Mouse (Mus musculus) E14TG2a.4 (cell line): Measurements from ENCODE around the gene Pyy.

Source experiments
- CTCF ChIP-seq: conservative IDR thresholded peaks from 2 replicates; pipeline ENCODE4 v1.5.1; 2014; ENCODE audit warnings: low read length
- NANOG ChIP-seq: IDR thresholded peaks from 2 replicates; pipeline ENCODE4 v1.6.1; 2014; ENCODE audit warnings: borderline replicate concordance, low read length, mixed read lengths
- POU5F1 ChIP-seq: IDR thresholded peaks from 2 replicates; pipeline ENCODE4 v1.6.1; 2014; ENCODE audit warnings: low read length, borderline replicate concordance

DNA sequence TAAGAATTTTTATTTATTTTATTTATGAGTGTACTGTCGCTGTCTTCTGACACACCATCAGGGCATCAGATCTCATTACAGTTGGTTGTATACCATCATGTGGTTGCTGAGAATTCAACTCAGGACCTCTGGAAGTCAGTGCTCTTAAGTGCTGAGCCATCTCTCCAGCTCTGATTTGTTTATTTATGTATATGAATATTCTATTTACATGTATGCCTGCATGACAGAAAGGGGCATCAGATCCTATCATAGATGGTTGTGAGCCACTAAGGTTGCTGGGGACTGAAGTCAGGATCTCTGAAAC is 49.1 kb upstream of the Pyy start:
- TF ChIP-seq CTCF (no peak), POU5F1 (no peak), NANOG (no peak)
